Mouse (Mus musculus) brown adipose tissue, adult 24 weeks (tissue): ENCODE data around the gene Stk38. TPM values are rescaled to one million over a fixed set of nuclear protein-coding genes. Genes with fewer than 3 reads are reported as not detected.

Experiments used
- H3K27ac ChIP-seq: fragments of 200-500 bp; replicated peaks from 2 replicates; pipeline ENCODE4 v1.5.1; 2012; ENCODE audit warnings: low read depth, mild to moderate bottlenecking, low read length
- H3K4me1 ChIP-seq: fragments of 200-500 bp; 2 replicates; pipeline ENCODE4 v1.6.1; 2012; ENCODE audit warnings: low read length, mixed read lengths; ENCODE audit not compliant: control insufficient read depth, insufficient read depth, insufficient read length
- H3K4me3 ChIP-seq: fragments of 200-500 bp; 2 replicates; pipeline ENCODE4 v1.5.1; 2012; ENCODE audit warnings: low read depth, mild to moderate bottlenecking, low read length, moderate library complexity; ENCODE audit not compliant: insufficient read depth
- polyA plus RNA-seq: library from polyadenylated mRNA; stranded (reverse); fragments of >200 nt; gene quantifications from 2 replicates; pipeline ENCODE4 v1.2.4, GENCODE M21; 2012; ENCODE audit not compliant: missing spikeins, insufficient read depth, insufficient read length

Stk38 gene
- polyA plus RNA-seq, 1 experiment, result 49.3 TPM

- no peaks in the 10 kb centered on the region for H3K4me1 ChIP-seq
- no peak overlapping the region for H3K27ac ChIP-seq
- H3K4me3 ChIP-seq, result no peak overlapping the region
Observed at GRCm38 (mm10) chr17:28979091-28979490, 28.7 kb downstream of the Stk38 start.

DNA sequence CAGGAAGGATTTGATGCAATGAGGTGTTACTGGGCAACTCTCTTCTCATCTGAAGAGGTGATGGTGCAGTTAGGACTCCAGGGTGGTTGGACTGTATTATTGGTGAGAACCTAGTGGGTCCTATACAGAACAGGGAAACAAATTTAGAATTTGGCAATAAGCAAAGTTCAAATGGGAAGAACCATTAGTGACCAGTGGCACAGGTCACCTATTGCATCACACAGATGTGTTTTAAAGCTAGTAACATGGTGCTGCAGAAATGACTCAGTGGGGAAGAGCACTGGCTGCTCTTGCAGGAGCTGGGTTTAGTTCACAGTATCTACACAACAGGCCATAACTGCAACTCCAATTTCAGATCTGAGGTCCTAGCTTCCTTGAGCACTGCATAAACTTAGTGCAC, 37.7 kb downstream of the Stk38 start:
- H3K4me1 ChIP-seq, result no peaks in the 10 kb centered on the region
- no peak overlapping the region for H3K27ac ChIP-seq
- H3K4me3 ChIP-seq, result no peak overlapping the region

GRCm38 (mm10) chr17:28967021-28967610, 40.7 kb downstream of the Stk38 start:
- Histone ChIP-seq H3K4me1 (no peaks in the 10 kb centered on the region), H3K27ac (no peak overlapping the region), H3K4me3 (no peak overlapping the region)

DNA sequence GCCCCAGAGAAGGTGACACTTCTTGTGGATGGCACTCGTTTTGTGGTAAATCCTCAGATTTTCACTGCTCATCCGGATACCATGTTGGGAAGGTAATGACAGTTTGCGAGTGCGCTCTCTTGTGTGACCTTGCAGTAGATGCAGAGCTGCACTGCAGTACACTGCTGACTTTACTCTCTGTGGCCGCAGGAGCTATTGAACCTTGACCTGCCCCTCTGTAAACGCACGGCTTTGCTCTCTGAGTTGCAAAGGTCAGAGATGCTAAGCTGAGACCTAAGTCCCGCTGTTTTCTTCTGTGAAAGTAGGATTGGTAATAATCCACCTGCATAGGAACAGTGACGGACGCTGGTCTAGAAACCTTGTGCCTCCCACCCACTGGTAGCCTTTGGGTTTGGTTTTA, 46.2 kb downstream of the Stk38 start:
- Histone ChIP-seq H3K27ac (no peak overlapping the region), H3K4me3 (no peak overlapping the region), H3K4me1 (no peaks in the 10 kb centered on the region; the same call in 1 of the 2 replicates)

DNA sequence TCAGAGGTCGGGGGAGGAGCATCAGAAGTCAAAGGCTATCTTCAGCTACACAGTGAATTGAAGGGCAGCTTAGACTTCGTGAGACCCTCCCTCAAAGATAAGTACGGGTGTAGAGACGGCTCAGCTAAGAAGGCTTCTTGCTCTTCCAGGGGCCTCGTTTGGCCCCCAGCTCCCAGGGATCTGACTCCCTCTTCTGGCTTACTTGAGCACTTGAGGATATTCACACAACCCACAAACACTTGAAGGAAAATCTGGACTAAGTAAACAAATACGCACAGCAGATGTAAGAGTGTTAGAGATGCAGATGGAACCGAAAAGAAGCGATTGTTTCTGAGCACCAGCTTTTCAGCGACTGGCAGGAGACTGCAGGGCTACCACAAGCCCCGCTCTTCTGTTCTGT, 47.2 kb downstream of the Stk38 start:
- no peak overlapping the region for H3K4me3 ChIP-seq
- peaks cover under 1% of the 10 kb centered on the region; the same call in 1 of the 2 replicates for H3K4me1 ChIP-seq
- no peak overlapping the region for H3K27ac ChIP-seq

DNA sequence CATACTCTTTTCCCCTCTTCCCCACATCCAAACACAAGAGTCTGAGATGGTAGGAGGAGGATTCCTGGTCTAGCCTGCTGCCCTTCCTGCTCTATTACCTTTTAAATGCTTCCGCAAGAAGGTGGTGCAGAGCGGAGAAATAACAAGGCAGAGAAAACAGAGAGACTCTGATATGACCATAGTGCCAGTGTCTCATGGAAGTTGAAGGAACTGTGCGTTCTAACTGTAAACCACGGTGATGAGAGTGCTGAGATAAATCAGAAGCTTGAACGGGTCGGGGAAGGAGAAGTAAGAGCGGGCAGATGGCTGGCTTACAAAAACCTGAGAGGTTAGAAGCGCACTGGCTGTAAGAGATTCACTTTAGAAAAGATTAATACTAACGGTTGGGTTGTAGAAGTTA, 53.4 kb downstream of the Stk38 start:
- peaks cover 16% of the 10 kb centered on the region; the same call in 1 of the 2 replicates for H3K4me1 ChIP-seq
- peak overlapping the region; percentile 94; the same call in 1 of the 2 replicates for H3K4me3 ChIP-seq
- H3K27ac ChIP-seq, result 0 out of 2 replicates have a peak overlapping the region, but pooled peaks have one; percentile 88

GRCm38 (mm10) chr17:28953251-28953650, 54.5 kb downstream of the Stk38 start:
- peak overlapping the region; percentile 88 for H3K27ac ChIP-seq
- peaks cover 16% of the 10 kb centered on the region; the same call in 1 of the 2 replicates for H3K4me1 ChIP-seq
- peak overlapping the region; percentile 94 for H3K4me3 ChIP-seq

GRCm38 (mm10) chr17:28951831-28952799, 55.7 kb downstream of the Stk38 start, which contains the start of gene Kctd20:
Gene Kctd20 (plus strand): TSS chr17:28951950.
- Histone ChIP-seq H3K4me3 (peak within 1 kb of the TSS; percentile 94), H3K27ac (peak within 1 kb of the TSS; percentile 89), H3K4me1 (peaks cover 16% of the 10 kb centered on the region; the same call in 1 of the 2 replicates)

- Histone ChIP-seq H3K4me1 (peaks cover 16% of the 10 kb centered on the region; the same call in 1 of the 2 replicates), H3K27ac (no peak overlapping the region), H3K4me3 (no peak overlapping the region)
Observed at GRCm38 (mm10) chr17:28950751-28951150, 57.0 kb downstream of the Stk38 start.

- Histone ChIP-seq H3K4me1 (peaks cover under 1% of the 10 kb centered on the region; the same call in 1 of the 2 replicates), H3K27ac (no peak overlapping the region), H3K4me3 (no peak overlapping the region)
Observed at GRCm38 (mm10) chr17:28948661-28949060, 59.1 kb downstream of the Stk38 start.

DNA sequence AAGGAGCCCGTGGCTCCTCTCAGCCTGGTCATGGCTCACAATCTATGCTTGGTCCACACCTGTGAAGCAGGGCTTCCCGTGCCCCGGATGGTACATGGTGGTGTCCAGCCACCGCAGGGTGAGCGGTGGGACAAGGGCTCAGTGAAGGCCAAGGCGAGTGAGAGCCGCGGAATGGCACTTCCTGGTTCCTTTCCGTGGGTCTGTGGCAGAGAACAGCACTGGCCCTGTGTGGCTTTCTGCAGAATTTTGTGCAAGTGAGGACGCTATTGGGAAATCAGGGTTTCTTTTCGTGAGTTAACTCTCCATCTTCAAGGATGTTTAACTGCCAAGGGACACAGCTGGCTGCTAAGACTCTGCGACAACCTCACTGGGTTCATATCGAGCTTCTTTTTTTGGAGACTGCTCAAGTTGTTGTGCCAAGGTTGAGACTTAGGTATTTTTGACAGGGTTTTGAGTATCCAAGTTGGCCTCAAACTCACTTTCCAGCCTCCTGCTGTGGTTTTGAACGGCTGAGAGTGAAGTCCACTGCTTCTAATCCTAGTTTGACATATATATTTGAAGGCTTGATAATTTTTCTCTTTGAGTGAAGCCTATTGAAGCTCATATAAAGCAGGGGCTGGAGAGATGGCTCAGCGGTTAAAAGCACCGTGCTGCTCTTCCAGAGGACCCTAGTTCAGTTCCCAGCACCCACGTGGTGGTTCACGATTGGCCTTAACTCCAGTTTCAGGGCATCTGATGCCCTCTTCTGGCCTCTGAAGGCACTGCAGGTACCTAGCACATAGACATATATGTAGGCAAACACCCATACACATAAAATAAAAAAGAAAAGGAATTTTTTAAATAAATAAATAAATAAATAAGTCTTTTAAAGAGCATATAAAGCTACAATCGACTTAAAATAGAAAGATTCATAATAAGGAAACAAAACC, 60.5 kb downstream of the Stk38 start:
- H3K4me3 ChIP-seq, result no peak overlapping the region
- no peak overlapping the region for H3K27ac ChIP-seq
- H3K4me1 ChIP-seq, result no peaks in the 10 kb centered on the region

DNA sequence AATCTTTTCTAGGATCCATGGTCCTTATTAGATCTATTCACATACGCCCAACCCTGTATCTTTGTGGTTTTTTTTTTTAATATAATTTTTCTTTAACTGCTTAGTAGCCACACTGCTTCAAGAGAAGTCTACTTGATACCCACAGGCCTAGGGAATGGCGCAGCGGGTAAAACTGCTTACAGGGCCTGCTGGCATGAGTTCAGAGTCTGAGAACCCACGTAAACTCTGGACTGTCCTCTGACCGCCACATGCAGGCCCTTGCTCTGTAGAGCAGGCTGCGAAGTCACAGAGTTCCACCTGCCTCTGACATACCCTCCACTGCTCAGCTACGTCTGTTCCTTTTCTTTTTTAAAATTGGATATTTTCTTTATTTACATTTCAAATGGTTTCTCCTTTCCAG, 63.3 kb downstream of the Stk38 start:
- Histone ChIP-seq H3K4me3 (no peak overlapping the region), H3K27ac (no peak overlapping the region), H3K4me1 (no peaks in the 10 kb centered on the region)

DNA sequence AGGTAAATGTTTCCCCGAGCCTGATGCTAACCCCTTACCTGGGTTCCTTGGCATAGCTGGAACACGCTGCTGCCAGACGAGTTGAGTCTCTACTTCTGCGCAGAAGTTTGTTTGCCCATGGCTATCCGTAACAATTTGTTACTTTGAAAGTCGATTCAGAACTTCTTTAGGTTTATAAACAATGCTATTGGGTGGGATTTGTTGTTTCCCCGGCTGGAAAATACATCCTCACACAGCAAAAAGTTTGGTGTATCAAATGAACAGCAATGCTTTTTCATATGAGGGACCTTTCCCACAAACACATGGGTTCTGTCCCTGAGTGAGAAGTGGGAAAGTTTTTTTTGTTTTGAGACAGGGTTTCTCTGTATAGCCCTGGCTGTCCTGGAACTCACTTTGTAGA, 64.1 kb downstream of the Stk38 start, which contains the start of gene Pxt1:
TSS of gene Pxt1 (minus strand) at position 101 of the 400 bp plus-strand sequence.
- no peak within 1 kb of the TSS for H3K27ac ChIP-seq
- H3K4me3 ChIP-seq, result no peak within 1 kb of the TSS
- H3K4me1 ChIP-seq, result no peaks in the 10 kb centered on the region

GRCm38 (mm10) chr17:28942101-28942500, 65.7 kb downstream of the Stk38 start:
- no peaks in the 10 kb centered on the region for H3K4me1 ChIP-seq
- no peak overlapping the region for H3K4me3 ChIP-seq
- no peak overlapping the region for H3K27ac ChIP-seq
